Mouse (Mus musculus) CH12.LX (cell line): ENCODE measurements around the gene H2al1m.
"Not testable (repeated sequence)": the region's sequence is repeated elsewhere in the genome, so short reads cannot be mapped to it uniquely, and the experiment has no call there.

Source experiments
- E2F4 ChIP-seq: IDR thresholded peaks from 2 replicates; pipeline ENCODE4 v1.6.1; 2011; ENCODE audit warnings: low read depth, low read length, improper control_type of control experiment; ENCODE audit not compliant: insufficient replicate concordance
- MAFK ChIP-seq: IDR thresholded peaks from 2 replicates; pipeline ENCODE4 v1.6.1; 2011; ENCODE audit warnings: low read length, improper control_type of control experiment; ENCODE audit not compliant: insufficient replicate concordance

DNA sequence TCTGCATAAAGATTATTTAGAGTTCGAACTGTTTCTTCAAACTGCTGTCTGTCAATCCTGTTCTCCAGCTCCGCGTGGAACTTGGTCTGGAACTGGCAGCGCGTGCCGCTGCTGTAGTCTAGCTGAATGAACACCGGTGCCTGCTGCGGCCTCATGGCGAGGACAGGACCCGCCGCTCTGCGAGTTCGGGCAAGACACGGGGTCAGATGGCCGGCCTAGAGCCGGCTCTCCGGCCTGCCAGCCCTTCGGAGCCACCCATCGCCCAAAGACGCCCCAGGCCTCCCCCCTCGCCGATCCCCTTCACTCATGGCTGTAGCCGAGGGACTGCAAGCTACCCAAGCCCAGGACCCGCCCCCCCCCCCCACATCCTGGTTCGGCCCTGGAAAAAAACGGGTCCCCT, 44.4 kb downstream of the H2al1m start:
- not testable (repeated sequence) for TF ChIP-seq MAFK, E2F4
